16 mouse cellular contexts compared by ENCODE assay signal in the genomic region with DNA sequence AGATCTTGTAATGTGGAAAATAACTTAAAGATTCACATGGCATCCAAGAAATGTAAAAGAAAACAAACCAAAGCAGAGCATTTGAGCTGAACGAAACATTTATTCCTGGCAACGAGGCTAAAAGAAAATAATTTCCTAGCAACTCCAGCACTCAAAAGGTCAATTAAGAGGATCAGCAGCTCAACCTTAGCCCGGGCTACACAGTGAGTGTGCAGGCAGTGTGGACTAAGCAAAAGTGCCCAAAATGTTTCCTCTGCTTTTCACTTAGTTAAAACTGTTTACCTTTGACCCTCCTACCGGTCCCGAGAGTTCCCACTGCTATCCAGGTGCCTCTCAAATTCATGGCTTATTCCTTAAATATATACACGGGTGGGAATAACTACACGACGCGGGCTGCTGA.
"Had no signal": no experiment of that assay in that cellular context is flagged by ENCODE, and none has a peak within 500 bp of the region (broad histone marks: within the 10 kb centered on the region; RNA-seq: fewer than 3 reads in every experiment).

No protein-coding gene starts in this region.

- H3K4me1 ChIP-seq: stomach, embryonic 15.5 days had no signal

- DNase-seq: lung, adult 2 months; lung, postnatal 14 days; lung, postnatal 36 days; right cerebral cortex, postnatal 14 days; thymus, adult 2 months; thymus, postnatal 25 days; thymus, postnatal 4 days had no signal

- H3K9ac ChIP-seq: midbrain, embryonic 15.5 days; stomach, embryonic 15.5 days had no signal

- ATAC-seq: lung, postnatal 0 days; midbrain, embryonic 13.5 days; midbrain, embryonic 15.5 days had no signal

- H3K4me3 ChIP-seq: neural tube, embryonic 12.5 days; stomach, embryonic 15.5 days had no signal

- H3K9me3 ChIP-seq: lung, embryonic 15.5 days; megakaryocyte, embryonic 14.5 days; midbrain, embryonic 13.5 days; midbrain, embryonic 15.5 days; neural tube, embryonic 12.5 days; stomach, embryonic 15.5 days had no signal

- H3K27ac ChIP-seq: lung, embryonic 15.5 days; macrophage; midbrain, embryonic 13.5 days; midbrain, embryonic 15.5 days; neural tube, embryonic 12.5 days; stomach, embryonic 15.5 days; stomach, postnatal 0 days had no signal

- H3K27me3 ChIP-seq: lung, embryonic 15.5 days; megakaryocyte, embryonic 14.5 days; midbrain, embryonic 13.5 days; midbrain, embryonic 15.5 days; neural tube, embryonic 12.5 days; stomach, embryonic 15.5 days had no signal
